Comparison of ENCODE assay signal across 8 mouse cellular contexts in the genomic region with DNA sequence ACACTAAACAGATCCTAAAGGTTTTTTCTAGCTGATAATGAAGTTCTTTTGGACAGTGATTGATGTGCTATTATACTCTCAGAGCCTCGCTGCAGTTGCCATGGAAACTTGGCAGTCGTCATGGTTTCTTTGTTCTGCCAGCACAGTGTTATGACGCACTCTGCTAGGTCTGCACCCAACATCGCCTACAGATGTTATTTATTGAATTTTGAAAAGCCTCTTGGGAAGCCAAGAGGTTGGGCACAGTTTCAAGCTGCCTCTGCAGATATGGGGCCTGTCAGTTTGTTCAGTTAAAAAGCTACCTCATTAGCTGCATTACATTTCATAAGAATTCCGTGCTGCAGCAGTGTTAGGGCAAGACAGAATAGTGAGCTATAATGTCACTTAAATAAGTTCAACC.
A peak's percentile ranks its signal among the peaks of the same experiment; 100 is the strongest.
DNase-seq lines count a peak whose midpoint lies in the region; ATAC-seq lines count a peak whose summit lies in the region.
"Had no signal": no experiment of that assay in that cellular context is flagged by ENCODE, and none has a peak within 500 bp of the region (broad histone marks: within the 10 kb centered on the region; RNA-seq: fewer than 3 reads in every experiment).

No protein-coding gene starts in this region.

- 0 out of 2 replicates have a peak overlapping the region, but pooled peaks have one; percentile 8 for H3K9ac ChIP-seq in hindbrain, embryonic 15.5 days

- DNase-seq in adipocyte (ENCODE audit: low spot score) = peak; percentile 86
- peak; percentile 80 to 86 for DNase-seq in cerebellum, postnatal 10 days
- DNase-seq in frontal cortex, postnatal 36 days (ENCODE audit: low spot score in 2 of 2) = peak; percentile 82 to 91
- DNase-seq in layer of hippocampus, postnatal 25 days (ENCODE audit: extremely low spot score in 1 of 2, low spot score in 1 of 2) = peak; percentile 56 to 67
- DNase-seq in right cerebral cortex, postnatal 25 days = peak; percentile 79

- peaks cover 32% of the 10 kb centered on the region for H3K4me1 ChIP-seq in hindbrain, embryonic 15.5 days (replicated peaks)

- no peak overlapping the region for H3K4me3 ChIP-seq in hindbrain, embryonic 15.5 days
- H3K4me3 ChIP-seq: erythroblast, embryonic 14.5 days had no signal

- H3K27ac ChIP-seq in hindbrain, embryonic 15.5 days (replicated peaks) = peak overlapping the region; percentile 85

- 5% methylated on average over 5 of the region's 5 CpGs for WGBS in hindbrain, embryonic 15.5 days

- no peaks in the 10 kb centered on the region for H3K9me3 ChIP-seq in hindbrain, embryonic 15.5 days

- H3K4me2 ChIP-seq in hindbrain, embryonic 15.5 days = peak overlapping the region; percentile 21; the same call in 1 of the 2 replicates

- H3K27me3 ChIP-seq in hindbrain, embryonic 15.5 days = no peaks in the 10 kb centered on the region

- no peaks in the 10 kb centered on the region for H3K36me3 ChIP-seq in hindbrain, embryonic 15.5 days

- ATAC-seq in hindbrain, embryonic 15.5 days (ENCODE audit: low FRiP score, low read depth) = peak; percentile 96
- peak; percentile 57 for ATAC-seq in megakaryocyte progenitor cell, adult 5-6 weeks (replicated peaks; ENCODE audit: poor library complexity)
